In the genomic region with DNA sequence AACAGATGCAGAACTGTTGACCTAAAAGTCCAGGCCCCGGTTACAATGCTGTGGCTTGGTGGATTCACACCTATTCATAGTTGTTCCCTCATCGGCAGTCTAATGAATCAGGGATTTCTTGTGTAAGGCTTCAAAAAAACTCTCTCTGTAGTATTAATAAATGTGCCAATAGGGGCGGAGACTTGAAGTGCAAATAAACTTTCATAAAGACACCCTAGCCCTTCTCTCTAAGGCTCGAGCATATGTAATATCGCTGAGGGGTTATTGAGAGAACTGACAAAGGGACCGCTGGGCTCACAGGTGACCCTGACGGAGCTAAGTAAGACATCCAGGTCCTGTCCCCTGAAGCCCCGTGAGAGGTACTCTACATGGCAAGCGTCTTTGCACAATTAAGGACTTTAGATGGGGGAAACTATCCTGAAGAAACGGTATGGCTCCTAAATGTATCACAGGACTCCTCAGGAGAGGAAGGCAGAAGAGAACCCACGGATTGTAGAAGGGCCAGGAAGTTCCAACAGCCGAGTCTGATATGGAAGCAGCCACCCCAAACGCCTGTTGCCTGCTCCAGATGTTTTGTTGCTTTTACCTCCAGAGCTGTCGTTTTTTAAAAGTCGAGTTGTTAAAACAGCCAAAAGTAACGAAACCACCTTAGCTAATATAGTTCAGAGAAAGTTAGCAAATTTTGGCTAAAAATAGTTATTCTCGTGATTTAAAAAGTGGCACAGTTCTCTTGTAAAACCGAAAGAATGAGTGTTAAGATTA, we compare ENCODE assay signal across 9 mouse cellular contexts. TPM values are rescaled to one million over a fixed set of nuclear protein-coding genes. Genes with fewer than 3 reads are reported as not detected.
DNase-seq lines count a peak whose midpoint lies in the region; ATAC-seq and TF ChIP-seq lines count a peak whose summit lies in the region.
"Had no signal": no experiment of that assay in that cellular context is flagged by ENCODE, and none has a peak within 500 bp of the region (broad histone marks: within the 10 kb centered on the region; RNA-seq: fewer than 3 reads in every experiment).

No protein-coding gene starts in this region.

- no peak for TF ChIP-seq EP300 in ES-Bruce4 (IDR thresholded peaks at IDR 0.05; ENCODE audit: insufficient read depth, low read depth, low read length)
- no peak for TF ChIP-seq EP300 in heart, postnatal 0 days (IDR thresholded peaks at IDR 0.05; ENCODE audit: low read depth)
- TF ChIP-seq EP300 in lung, postnatal 0 days (IDR thresholded peaks at IDR 0.05): no peak

- H3K9me3 ChIP-seq in ES-Bruce4 (replicated peaks; ENCODE audit: control insufficient read depth, insufficient read depth, low read length, poor library complexity, severe bottlenecking): no peaks in the 10 kb centered on the region
- no peaks in the 10 kb centered on the region for H3K9me3 ChIP-seq in heart, postnatal 0 days (replicated peaks; ENCODE audit: control insufficient read depth, low read length)
- H3K9me3 ChIP-seq in lung, postnatal 0 days (ENCODE audit: low read length): no peaks in the 10 kb centered on the region

- WGBS in heart, postnatal 0 days: 43% methylated on average over 18 of the region's 18 CpGs
- 31% methylated on average over 18 of the region's 18 CpGs for WGBS in lung, postnatal 0 days

- H3K4me2 ChIP-seq in heart, postnatal 0 days (ENCODE audit: low read depth, low read length): peak overlapping the region; percentile 91
- peak overlapping the region; percentile 79 for H3K4me2 ChIP-seq in lung, postnatal 0 days (replicated peaks; ENCODE audit: low read depth, low read length)

- H3K27ac ChIP-seq in ES-Bruce4 (ENCODE audit: insufficient read depth, low read length): no peak overlapping the region
- H3K27ac ChIP-seq in heart, postnatal 0 days (ENCODE audit: low read depth): peak overlapping the region; percentile 80; the same call in 1 of the 2 replicates
- H3K27ac ChIP-seq in lung, postnatal 0 days (ENCODE audit: low read length): peak overlapping the region; percentile 83

- no peaks in the 10 kb centered on the region for H3K4me1 ChIP-seq in ES-Bruce4 (ENCODE audit: control insufficient read depth, insufficient read depth, low read length)
- H3K4me1 ChIP-seq in heart, postnatal 0 days (ENCODE audit: control insufficient read depth, insufficient read depth): 0 out of 2 replicates have a peak, but pooled peaks cover 6% of the 10 kb centered on the region
- H3K4me1 ChIP-seq in lung, postnatal 0 days (ENCODE audit: insufficient read depth, low read depth, low read length): no peaks in the 10 kb centered on the region

- 0 out of 2 replicates have a peak, but pooled peaks cover 2% of the 10 kb centered on the region for H3K36me3 ChIP-seq in ES-Bruce4 (ENCODE audit: control insufficient read depth, insufficient read depth, low read length, poor library complexity, severe bottlenecking)
- peaks cover 6% of the 10 kb centered on the region; the same call in 1 of the 2 replicates for H3K36me3 ChIP-seq in heart, postnatal 0 days (replicated peaks; ENCODE audit: control insufficient read depth, insufficient read depth, low read length)
- H3K36me3 ChIP-seq in lung, postnatal 0 days (ENCODE audit: insufficient read depth, low read length): no peaks in the 10 kb centered on the region

- H3K27me3 ChIP-seq in ES-Bruce4 (ENCODE audit: control insufficient read depth, insufficient read depth, low read length, poor library complexity, severe bottlenecking): no peaks in the 10 kb centered on the region
- no peaks in the 10 kb centered on the region for H3K27me3 ChIP-seq in heart, postnatal 0 days (ENCODE audit: control insufficient read depth, insufficient read depth, low read length)
- no peaks in the 10 kb centered on the region for H3K27me3 ChIP-seq in lung, postnatal 0 days (replicated peaks; ENCODE audit: insufficient read depth, low read length)

- no peak for TF ChIP-seq POLR2A in ES-Bruce4 (IDR thresholded peaks at IDR 0.05; ENCODE audit: insufficient read depth, low read length)

- H3K9ac ChIP-seq in ES-Bruce4 (ENCODE audit: low read depth, poor library complexity, severe bottlenecking): peak overlapping the region; percentile 49
- peak overlapping the region; percentile 38 for H3K9ac ChIP-seq in heart, postnatal 0 days (replicated peaks; ENCODE audit: low read depth, low read length)
- no peak overlapping the region for H3K9ac ChIP-seq in lung, postnatal 0 days (replicated peaks; ENCODE audit: low read depth)

- TF ChIP-seq CTCF in ES-Bruce4 (IDR thresholded peaks at IDR 0.05; ENCODE audit: low read depth, low read length): no peak
- no peak for TF ChIP-seq CTCF in heart, postnatal 0 days (IDR thresholded peaks at IDR 0.05; ENCODE audit: low read depth)
- TF ChIP-seq CTCF in lung, postnatal 0 days (IDR thresholded peaks at IDR 0.05): no peak

- ATAC-seq in heart, postnatal 0 days (ENCODE audit: insufficient read depth, low read depth): no peak
- no peak for ATAC-seq in lung, postnatal 0 days

- no peak overlapping the region for H3K4me3 ChIP-seq in ES-Bruce4 (ENCODE audit: low read depth, low read length)
- H3K4me3 ChIP-seq in heart, postnatal 0 days (ENCODE audit: low read depth, low read length): peak overlapping the region; percentile 74
- H3K4me3 ChIP-seq in lung, postnatal 0 days (ENCODE audit: low read depth, low read length): peak overlapping the region; percentile 60

- peak; percentile 26 for DNase-seq in embryo, embryonic 9.5 days (ENCODE audit: extremely low spot score)
- no peak for DNase-seq in embryo, embryonic 11 days
- DNase-seq in heart, postnatal 0 days (ENCODE audit: low spot score): no peak
- DNase-seq in lung, postnatal 0 days (ENCODE audit: low spot score): peak; percentile 61
- no peak for DNase-seq in c-Kit-positive CD71-positive TER-119-positive erythroid progenitor cells, embryonic 14.5 days (ENCODE audit: low spot score)
- DNase-seq in right cerebral cortex, postnatal 25 days: no peak
- DNase-seq in thymus, postnatal 0 days (ENCODE audit: low spot score): no peak

RNA-seq across cellular contexts. Expression of a gene that starts 1.0 kb away (rescaled TPM):
- 1.5 and 1.6 TPM in 2 replicates for polyA plus RNA-seq in ES-Bruce4 (2011; ENCODE audit: insufficient read depth, insufficient read length, low read depth, missing spikeins)
- 3.5 TPM in 1 of 2 replicates, not detected in the other for total RNA-seq in heart, postnatal 0 days (2014; rRNA removed; ENCODE audit: low replicate concordance)
- polyA plus RNA-seq in heart, postnatal 0 days (2015; fragmentation: Nextera tagmentation; extraction: Ambion mirVana): 2.4 and 2.5 TPM in 2 replicates
- 7.4 and 10.4 TPM in 2 replicates for polyA plus RNA-seq in lung, postnatal 0 days (2015; fragmentation: Nextera tagmentation; extraction: Ambion mirVana)
- 1.0 and 1.4 TPM in 2 replicates for polyA plus RNA-seq in thymus, postnatal 0 days (2015; fragmentation: Nextera tagmentation; extraction: Ambion mirVana)
- total RNA-seq: hematopoietic stem cell, adult 5-6 weeks had no signal

Comparison
In these comparisons a context has a peak if more than half of its experiments do, and no peak if none do; other contexts are left out.
1. DNase-seq: peak in embryo, embryonic 9.5 days (single experiment) and lung, postnatal 0 days (single experiment); none in embryo, embryonic 11 days (single experiment), heart, postnatal 0 days (single experiment), c-Kit-positive CD71-positive TER-119-positive erythroid progenitor cells, embryonic 14.5 days (single experiment), right cerebral cortex, postnatal 25 days (single experiment) and thymus, postnatal 0 days (single experiment).